Comparison of ENCODE assay signal across 8 mouse cellular contexts in the genomic region with DNA sequence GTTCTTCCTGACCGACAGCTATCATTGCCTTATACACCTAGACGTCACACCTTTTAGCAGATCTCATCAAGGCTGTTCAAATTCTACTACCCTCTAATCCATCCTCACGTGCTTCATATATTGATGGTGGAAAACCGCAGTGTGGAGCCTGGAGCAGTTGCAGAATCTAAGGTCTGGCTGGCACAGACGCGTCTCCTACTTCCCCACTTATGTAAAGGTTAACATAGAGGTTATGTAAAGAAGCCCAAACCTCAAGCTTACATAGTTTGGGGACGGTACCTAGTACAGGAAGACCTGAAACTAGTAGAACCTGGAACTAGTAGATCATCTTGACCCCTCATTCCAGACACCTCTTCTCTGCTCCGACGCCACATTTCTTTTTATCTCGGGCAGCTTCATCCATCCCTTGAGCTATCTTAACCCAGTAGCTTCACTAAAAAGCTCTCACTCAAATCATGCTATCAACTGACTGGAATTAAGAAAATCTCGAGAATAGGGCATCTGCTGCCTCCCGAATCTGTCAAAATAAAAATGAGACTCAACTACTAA. TPM values are rescaled to one million over a fixed set of nuclear protein-coding genes. Genes with fewer than 3 reads are reported as not detected.
DNase-seq lines count a peak whose midpoint lies in the region; ATAC-seq and TF ChIP-seq lines count a peak whose summit lies in the region.

No protein-coding gene starts in this region.

- intact Hi-C loops in heart, postnatal 25 days (cut with DNase I) = no loop called here

- H3K27me3 ChIP-seq in heart, embryonic 10.5 days (ENCODE audit: insufficient read depth, poor library complexity, severe bottlenecking) = no peaks in the 10 kb centered on the region
- H3K27me3 ChIP-seq in limb, embryonic 12.5 days = no peaks in the 10 kb centered on the region

- H3K27ac ChIP-seq in heart, embryonic 10.5 days = peak overlapping the region; percentile 94
- H3K27ac ChIP-seq in embryonic fibroblast, embryonic 13.5 days (ENCODE audit: insufficient read depth, low read length) = peak overlapping the region; percentile 50; the same call in 1 of the 2 replicates
- H3K27ac ChIP-seq in limb, embryonic 12.5 days = peak overlapping the region; percentile 84
- H3K27ac ChIP-seq in olfactory bulb, adult 2 months (ENCODE audit: insufficient read depth, low read depth, low read length) = peak overlapping the region; percentile 100

- DNase-seq in heart, embryonic 10.5 days (ENCODE audit: low spot score) = no peak
- DNase-seq in heart, postnatal 25 days (ENCODE audit: low spot score) = no peak
- peak; percentile 24 for DNase-seq in CD4-positive, CD25-positive, alpha-beta regulatory T cell, adult 2 months (ENCODE audit: low read depth, low spot score)
- no peak for DNase-seq in left cerebral cortex, adult 8-10 months (ENCODE audit: low spot score in 2 of 2)
- DNase-seq in layer of hippocampus, adult 8-10 months (ENCODE audit: low spot score in 2 of 2) = no peak

- peak overlapping the region; percentile 72 for H3K9ac ChIP-seq in limb, embryonic 12.5 days (replicated peaks)

- H3K36me3 ChIP-seq in heart, embryonic 10.5 days = peaks cover 10% of the 10 kb centered on the region; the same call in 1 of the 2 replicates
- H3K36me3 ChIP-seq in limb, embryonic 12.5 days = peaks cover 11% of the 10 kb centered on the region

- no peak for TF ChIP-seq POLR2A in embryonic fibroblast, embryonic 13.5 days (IDR thresholded peaks at IDR 0.05; ENCODE audit: low read depth, low read length)
- TF ChIP-seq POLR2A in olfactory bulb, adult 2 months (IDR thresholded peaks at IDR 0.05; ENCODE audit: insufficient read depth, low read depth, low read length) = no peak

- no peak for TF ChIP-seq CTCF in embryonic fibroblast, embryonic 13.5 days (IDR thresholded peaks at IDR 0.05; ENCODE audit: borderline replicate concordance, insufficient read depth, low read length)
- TF ChIP-seq CTCF in olfactory bulb, adult 2 months (IDR thresholded peaks at IDR 0.05; ENCODE audit: insufficient read depth, low read depth, low read length) = no peak

- H3K9me3 ChIP-seq in heart, embryonic 10.5 days = no peaks in the 10 kb centered on the region
- H3K9me3 ChIP-seq in limb, embryonic 12.5 days = no peaks in the 10 kb centered on the region

- 13% methylated on average over 12 of the region's 12 CpGs for WGBS in heart, embryonic 10.5 days
- WGBS in limb, embryonic 12.5 days = 11% methylated on average over 12 of the region's 12 CpGs
- WGBS in olfactory bulb, adult 2 months = 9% methylated on average over 12 of the region's 12 CpGs

- H3K4me1 ChIP-seq in heart, embryonic 10.5 days = peaks cover 4% of the 10 kb centered on the region
- no peaks in the 10 kb centered on the region for H3K4me1 ChIP-seq in embryonic fibroblast, embryonic 13.5 days (ENCODE audit: control insufficient read depth, insufficient read depth, low read length)
- peaks cover 8% of the 10 kb centered on the region for H3K4me1 ChIP-seq in limb, embryonic 12.5 days (replicated peaks)
- peaks cover 3% of the 10 kb centered on the region; the same call in 1 of the 2 replicates for H3K4me1 ChIP-seq in olfactory bulb, adult 2 months (ENCODE audit: control insufficient read depth, insufficient read depth, low read length)

- peak overlapping the region; percentile 84 for H3K4me3 ChIP-seq in heart, embryonic 10.5 days
- peak overlapping the region; percentile 54 for H3K4me3 ChIP-seq in embryonic fibroblast, embryonic 13.5 days (ENCODE audit: insufficient read depth, low read length)
- H3K4me3 ChIP-seq in limb, embryonic 12.5 days (replicated peaks) = peak overlapping the region; percentile 69
- H3K4me3 ChIP-seq in olfactory bulb, adult 2 months (ENCODE audit: insufficient read depth, low read depth, low read length) = peak overlapping the region; percentile 93

- H3K4me2 ChIP-seq in limb, embryonic 12.5 days = peak overlapping the region; percentile 72

- ATAC-seq in limb, embryonic 12.5 days (ENCODE audit: insufficient number of reproducible peaks, insufficient read depth, low FRiP score, low TSS enrichment, low read depth) = peak; percentile 45

RNA-seq across cellular contexts. Expression of a gene that starts 0.5 kb away (rescaled TPM):
- 32.2 and 39.7 TPM in 2 replicates for polyA plus RNA-seq in heart, embryonic 10.5 days (2016; fragmentation: Nextera tagmentation; extraction: Ambion mirVana)
- total RNA-seq in heart, postnatal 25 days (2021) = 10 to 100 TPM; 12.3 to 12.4 TPM
- 19.3 and 21.2 TPM in 2 replicates for polyA plus RNA-seq in embryonic fibroblast, embryonic 13.5 days (2011; ENCODE audit: insufficient read length, low read depth, missing spikeins)
- 46.3 and 48.3 TPM in 2 replicates for polyA plus RNA-seq in limb, embryonic 12.5 days (2016; fragmentation: Nextera tagmentation; extraction: Ambion mirVana)
- not detected in 2 replicates for polyA plus RNA-seq in olfactory bulb, adult 2 months (2012; ENCODE audit: insufficient read depth, insufficient read length, low replicate concordance, missing spikeins)
- 10 to 100 TPM; 12.9 to 15.7 (median 13.9) TPM for total RNA-seq in left cerebral cortex, adult 8-10 months (2022)
- 10 to 100 TPM; 16.7 to 21.3 (median 19.1) TPM for total RNA-seq in layer of hippocampus, adult 8-10 months (2022)

RNA-seq across cellular contexts. Expression of a gene that starts 40.9 kb away (rescaled TPM):
- polyA plus RNA-seq in heart, embryonic 10.5 days (2016; fragmentation: Nextera tagmentation; extraction: Ambion mirVana) = 0.16 and 0.38 TPM in 2 replicates
- total RNA-seq in heart, postnatal 25 days (2021) = 1 to 10 TPM; 2.9 to 5.0 TPM
- 0.16 TPM in 1 of 2 replicates, not detected in the other for polyA plus RNA-seq in embryonic fibroblast, embryonic 13.5 days (2011; ENCODE audit: insufficient read length, low read depth, missing spikeins)
- polyA plus RNA-seq in limb, embryonic 12.5 days (2016; fragmentation: Nextera tagmentation; extraction: Ambion mirVana) = 0.74 and 1.2 TPM in 2 replicates
- polyA plus RNA-seq in olfactory bulb, adult 2 months (2012; ENCODE audit: insufficient read depth, insufficient read length, low replicate concordance, missing spikeins) = not detected in 2 replicates
- 100 to 1,000 TPM; 116 to 135 (median 120) TPM for total RNA-seq in left cerebral cortex, adult 8-10 months (2022)
- 100 to 1,000 TPM; 159 to 183 (median 172) TPM for total RNA-seq in layer of hippocampus, adult 8-10 months (2022)

Comparison
In these comparisons a context has a peak if more than half of its experiments do, and no peak if none do; other contexts are left out.
1. H3K27ac ChIP-seq: peak in every context shown above with its lines; median percentile 100 in olfactory bulb, adult 2 months; 94 in heart, embryonic 10.5 days; 84 in limb, embryonic 12.5 days; 50 in embryonic fibroblast, embryonic 13.5 days.
2. RNA of a gene that starts 0.5 kb away (polyA plus RNA-seq): 46.3 to 48.3 TPM in limb, embryonic 12.5 days, 32.2 to 39.7 TPM in heart, embryonic 10.5 days and 19.3 to 21.2 TPM in embryonic fibroblast, embryonic 13.5 days; not detected in olfactory bulb, adult 2 months; every median in the first group is over 10 times any median in the second.
3. RNA of a gene that starts 40.9 kb away (polyA plus RNA-seq): not detected in olfactory bulb, adult 2 months; 0.74 to 1.2 TPM in limb, embryonic 12.5 days, 0.16 to 0.38 TPM in heart, embryonic 10.5 days and 0.16 TPM in embryonic fibroblast, embryonic 13.5 days; every median in the first group is over 10 times any median in the second.
4. Peak in every context shown above with its lines, with median percentiles within 50 percentile points of each other: H3K4me3 ChIP-seq.